Mouse (Mus musculus) layer of hippocampus, postnatal 10 days (tissue): ENCODE measurements around the gene Cyp24a1. TPM values are rescaled to one million over a fixed set of nuclear protein-coding genes. Genes with fewer than 3 reads are reported as not detected.
"Not testable (repeated sequence)": the region's sequence is repeated elsewhere in the genome, so short reads cannot be mapped to it uniquely, and the experiment has no call there.

Experiments
- DNase-seq, 2 experiments: peaks; one replicate each; pipeline ENCODE4 v3.0.0; 2021; ENCODE audit warnings: low spot score in 2 of 2
- total RNA-seq, 2 experiments: library from RNA; stranded (reverse); gene quantifications; 2 replicates each; pipeline ENCODE4 v1.2.3; 2021

Cyp24a1 gene
- total RNA-seq, 2 experiments from 2014 or later, result not detected

GRCm38 (mm10) chr2:170496154-170496930, 603 bp downstream of the Cyp24a1 start, which contains the start of gene Pfdn4:
Gene Pfdn4 (plus strand): TSS chr2:170496428.
- peak; percentile 26 to 31 for DNase-seq

GRCm38 (mm10) chr2:170494784-170495710, 1.9 kb downstream of the Cyp24a1 start:
- peak in 1 of 2 experiments; percentile 13 for DNase-seq

- peak in 1 of 2 experiments; percentile 35 for DNase-seq
These were observed 8.9 kb downstream of the Cyp24a1 start for GRCm38 (mm10) chr2:170487890-170488502.

- no peak for DNase-seq
These were observed 9.7 kb downstream of the Cyp24a1 start for GRCm38 (mm10) chr2:170487202-170487601.

- no peak for DNase-seq
These were observed 13.0 kb downstream of the Cyp24a1 start for GRCm38 (mm10) chr2:170483914-170484313.

- DNase-seq, result no peak
These were observed 14.9 kb downstream of the Cyp24a1 start for GRCm38 (mm10) chr2:170482019-170482540.

- no peak for DNase-seq
These were observed 20.3 kb downstream of the Cyp24a1 start for GRCm38 (mm10) chr2:170476643-170477042.

- no peak for DNase-seq
These were observed 20.7 kb downstream of the Cyp24a1 start for GRCm38 (mm10) chr2:170476215-170476614.

GRCm38 (mm10) chr2:170475164-170475563, 21.8 kb downstream of the Cyp24a1 start:
- DNase-seq, result no peak

GRCm38 (mm10) chr2:170474125-170474524, 22.8 kb downstream of the Cyp24a1 start:
- no peak for DNase-seq

- no peak for DNase-seq
These were observed 26.4 kb downstream of the Cyp24a1 start for GRCm38 (mm10) chr2:170470591-170470990.

- DNase-seq, result peak; percentile 51 to 55
These were observed 27.2 kb downstream of the Cyp24a1 start for GRCm38 (mm10) chr2:170469616-170470308.

GRCm38 (mm10) chr2:170468009-170468408, 28.9 kb downstream of the Cyp24a1 start:
- DNase-seq, result peak; percentile 46 to 54

GRCm38 (mm10) chr2:170464817-170465216, 32.1 kb downstream of the Cyp24a1 start:
- peak; percentile 11 to 19 for DNase-seq

GRCm38 (mm10) chr2:170461652-170462051, 35.3 kb downstream of the Cyp24a1 start:
- DNase-seq, result no peak

- no peak for DNase-seq
These were observed 37.1 kb downstream of the Cyp24a1 start for GRCm38 (mm10) chr2:170459805-170460204.

GRCm38 (mm10) chr2:170459183-170459582, 37.8 kb downstream of the Cyp24a1 start:
- no peak for DNase-seq

- not testable (repeated sequence) for DNase-seq
These were observed 43.1 kb downstream of the Cyp24a1 start for GRCm38 (mm10) chr2:170453809-170454208.

- peak; percentile 87 to 88 for DNase-seq
These were observed 46.0 kb downstream of the Cyp24a1 start for GRCm38 (mm10) chr2:170450933-170451332.

- no peak for DNase-seq
These were observed 49.3 kb downstream of the Cyp24a1 start for GRCm38 (mm10) chr2:170447651-170448050.
